Mouse (Mus musculus): Measurements from ENCODE around the gene Sfi1.
A peak's percentile ranks its signal among the peaks of the same experiment; 100 is the strongest.
"Not testable (repeated sequence)": the region's sequence is repeated elsewhere in the genome, so short reads cannot be mapped to it uniquely, and the experiment has no call there.

The Sfi1 gene

GRCm38 (mm10) chr11:3193363-3193762 is at the start of gene Sfi1:
Sfi1 (minus strand) TSS chr11:3193463.
- DNase-seq = no peak

GRCm38 (mm10) chr11:3242395-3242794 is 49.1 kb upstream of the Sfi1 start:
- no peak for DNase-seq

- no peak for DNase-seq
Measured at GRCm38 (mm10) chr11:3235277-3235676, 42.0 kb upstream of the Sfi1 start.

GRCm38 (mm10) chr11:3233704-3234103 is 40.4 kb upstream of the Sfi1 start:
- DNase-seq = no peak

- DNase-seq = no peak
Measured at GRCm38 (mm10) chr11:3232248-3232647, 39.0 kb upstream of the Sfi1 start.

GRCm38 (mm10) chr11:3227113-3227512 is 33.9 kb upstream of the Sfi1 start:
- DNase-seq = no peak

GRCm38 (mm10) chr11:3223105-3223504 is 29.8 kb upstream of the Sfi1 start:
- no peak for DNase-seq

GRCm38 (mm10) chr11:3212526-3212925 is 19.3 kb upstream of the Sfi1 start:
- DNase-seq = no peak

GRCm38 (mm10) chr11:3206783-3207182 is 13.5 kb upstream of the Sfi1 start:
- no peak for DNase-seq

GRCm38 (mm10) chr11:3205207-3205606 is 11.9 kb upstream of the Sfi1 start:
- DNase-seq = no peak

GRCm38 (mm10) chr11:3203771-3204170 is 10.5 kb upstream of the Sfi1 start:
- DNase-seq = no peak

GRCm38 (mm10) chr11:3202781-3203441 is 9.6 kb upstream of the Sfi1 start:
- peak; percentile 41 for DNase-seq

GRCm38 (mm10) chr11:3202231-3202701 is 9.0 kb upstream of the Sfi1 start, which contains the start of gene Eif4enif1:
Eif4enif1 (plus strand) TSS chr11:3202392.
- peak; percentile 84 for DNase-seq

GRCm38 (mm10) chr11:3201326-3202230 is 8.3 kb upstream of the Sfi1 start:
- peak; percentile 7 for DNase-seq

GRCm38 (mm10) chr11:3200636-3201035 is 7.4 kb upstream of the Sfi1 start:
- DNase-seq = not testable (repeated sequence)

- not testable (repeated sequence) for DNase-seq
Measured at GRCm38 (mm10) chr11:3182707-3183106, 10.6 kb downstream of the Sfi1 start.

GRCm38 (mm10) chr11:3181971-3182370 is 11.3 kb downstream of the Sfi1 start:
- DNase-seq = not testable (repeated sequence)

- peak; percentile 49 for DNase-seq
Measured at GRCm38 (mm10) chr11:3181250-3181649, 12.0 kb downstream of the Sfi1 start.

- DNase-seq = not testable (repeated sequence)
Measured at GRCm38 (mm10) chr11:3180510-3181160, 12.6 kb downstream of the Sfi1 start.

- not testable (repeated sequence) for DNase-seq
Measured at GRCm38 (mm10) chr11:3179726-3180092, 13.6 kb downstream of the Sfi1 start.

- DNase-seq = not testable (repeated sequence)
Measured at GRCm38 (mm10) chr11:3178968-3179725, 14.1 kb downstream of the Sfi1 start.

Data from right cerebral cortex, postnatal 14 days (tissue).